Mouse (Mus musculus) adrenal gland, postnatal 36 days (tissue): Measurements from ENCODE around the gene Aldh3a2. TPM values are rescaled to one million over a fixed set of nuclear protein-coding genes. Genes with fewer than 3 reads are reported as not detected.
"Not testable (repeated sequence)": the region's sequence is repeated elsewhere in the genome, so short reads cannot be mapped to it uniquely, and the experiment has no call there.

Experiments used
- DNase-seq, 2 experiments: peaks; one replicate each; pipeline ENCODE4 v3.0.0; 2021; ENCODE audit warnings: mixed read lengths in 1 of 2
- total RNA-seq, 2 experiments: library from RNA; stranded (reverse); gene quantifications; 2 replicates each; pipeline ENCODE4 v1.2.3; 2021

Aldh3a2 gene
- total RNA-seq, 2 experiments from 2014 or later: 46.1 to 63.7 TPM

GRCm38 (mm10) chr11:61215936-61216335 lies 51.3 kb downstream of the Aldh3a2 start:
- no peak for DNase-seq

- DNase-seq: peak in 1 of 2 experiments; percentile 17
Measured at GRCm38 (mm10) chr11:61212102-61212501, 55.2 kb downstream of the Aldh3a2 start.

GRCm38 (mm10) chr11:61208316-61208715 lies 58.9 kb downstream of the Aldh3a2 start:
- DNase-seq: no peak

GRCm38 (mm10) chr11:61207487-61208246 lies 59.6 kb downstream of the Aldh3a2 start, which contains the start of gene Aldh3a1:
Aldh3a1 (plus strand) TSS chr11:61207537.
- DNase-seq: no peak

DNA sequence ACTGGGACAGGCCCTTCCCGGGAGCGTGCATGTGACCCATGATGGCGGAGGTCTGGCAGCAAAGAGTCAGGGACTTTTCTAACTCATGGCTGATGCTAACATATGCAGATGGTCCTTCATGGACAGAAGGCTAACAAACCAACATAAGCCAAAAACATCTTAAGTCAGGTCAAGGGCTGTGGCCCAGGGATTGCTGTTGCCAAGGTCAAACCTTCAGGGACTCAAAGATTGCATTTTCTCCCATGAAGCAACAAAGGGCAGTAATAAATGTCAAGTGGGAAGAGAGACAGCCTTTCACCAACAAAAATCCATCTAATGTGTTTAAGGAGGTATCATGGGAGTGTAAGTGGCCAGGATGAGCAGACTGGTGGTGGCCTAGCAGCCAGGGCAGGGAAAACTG lies 61.1 kb downstream of the Aldh3a2 start:
- peak in 1 of 2 experiments; percentile 17 for DNase-seq

DNA sequence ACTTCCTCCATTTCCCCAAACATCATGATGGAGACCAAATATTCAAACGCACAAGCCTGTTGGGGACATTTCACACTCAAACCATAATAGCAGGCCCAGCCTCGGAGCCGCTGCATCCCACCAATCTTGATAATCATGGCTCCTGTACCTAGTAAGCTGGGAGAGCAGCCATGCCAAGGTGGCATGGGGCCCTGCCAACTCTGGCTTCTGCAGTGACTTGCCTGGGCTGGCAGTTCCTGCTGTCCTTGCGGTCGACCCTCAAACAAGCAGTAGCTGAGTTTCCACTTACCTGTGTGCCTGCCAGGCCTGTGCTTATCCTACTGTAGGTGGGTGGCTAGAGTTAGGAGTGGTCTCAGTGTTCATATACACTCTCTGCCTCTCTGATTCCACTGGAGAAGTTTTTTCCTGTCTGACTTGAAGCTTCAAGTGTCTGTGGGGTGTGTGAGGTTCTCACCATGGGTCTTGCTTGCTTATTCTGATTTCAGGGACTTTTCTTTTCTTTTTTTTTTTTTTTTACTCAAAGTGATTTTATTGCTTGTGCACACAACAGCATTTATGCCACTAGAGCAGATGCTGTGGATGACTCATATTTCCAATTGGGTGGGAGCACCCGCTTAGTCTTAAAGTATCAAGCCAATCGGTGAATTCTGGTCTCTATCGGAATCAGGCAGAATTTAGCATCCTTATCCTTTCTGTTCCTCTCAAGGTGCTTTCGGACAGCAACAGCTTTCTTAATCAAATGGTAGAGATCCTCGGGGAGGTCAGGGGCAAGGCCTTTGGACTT lies 61.9 kb downstream of the Aldh3a2 start:
- DNase-seq: peak in 1 of 2 experiments; percentile 22

GRCm38 (mm10) chr11:61202810-61203209 lies 64.5 kb downstream of the Aldh3a2 start:
- no peak for DNase-seq

DNA sequence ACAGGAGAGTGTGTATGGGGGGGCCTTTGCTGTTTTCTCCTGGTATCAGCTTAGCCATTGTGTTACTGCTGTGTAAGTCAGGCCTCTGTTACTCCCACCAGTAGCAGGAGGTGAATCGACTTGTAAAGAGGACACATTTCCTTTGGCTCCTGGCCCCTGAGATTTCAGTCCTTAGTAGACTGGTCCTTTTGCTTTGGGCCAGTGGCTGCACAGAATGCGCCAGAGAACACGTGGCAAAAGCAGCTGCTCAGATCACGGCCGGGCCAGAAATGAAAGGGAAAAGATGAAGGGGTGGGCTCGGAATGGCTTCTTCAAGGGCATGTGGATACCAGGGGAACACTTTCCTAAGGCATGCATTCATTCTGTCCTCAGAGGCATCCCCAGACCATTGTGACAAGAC lies 65.1 kb downstream of the Aldh3a2 start:
- no peak for DNase-seq

GRCm38 (mm10) chr11:61199620-61200362 lies 67.5 kb downstream of the Aldh3a2 start:
- DNase-seq: no peak

GRCm38 (mm10) chr11:61197935-61198334 lies 69.3 kb downstream of the Aldh3a2 start:
- no peak for DNase-seq

- no peak for DNase-seq
Measured at GRCm38 (mm10) chr11:61196616-61197353, 70.5 kb downstream of the Aldh3a2 start.

DNA sequence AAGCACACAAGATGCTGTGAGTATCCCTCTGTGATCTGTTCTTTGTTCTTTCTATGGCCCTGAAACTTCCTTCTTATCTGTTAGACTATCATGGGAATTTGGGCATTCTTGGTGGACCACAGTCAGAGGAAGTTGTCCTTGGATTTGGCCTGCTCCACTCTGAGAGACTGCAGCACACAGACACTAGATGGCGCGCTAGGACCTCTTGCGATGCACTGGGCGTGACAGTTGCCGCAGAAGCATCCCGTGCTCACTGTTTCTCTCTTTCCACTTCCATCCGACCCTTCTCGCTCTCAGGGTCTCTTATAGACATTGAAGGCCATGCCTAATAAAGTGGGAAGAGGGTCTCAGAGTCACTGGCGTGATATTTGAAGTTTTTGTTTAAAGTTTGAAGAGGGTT lies 73.9 kb downstream of the Aldh3a2 start:
- DNase-seq: peak; percentile 86 to 87

DNA sequence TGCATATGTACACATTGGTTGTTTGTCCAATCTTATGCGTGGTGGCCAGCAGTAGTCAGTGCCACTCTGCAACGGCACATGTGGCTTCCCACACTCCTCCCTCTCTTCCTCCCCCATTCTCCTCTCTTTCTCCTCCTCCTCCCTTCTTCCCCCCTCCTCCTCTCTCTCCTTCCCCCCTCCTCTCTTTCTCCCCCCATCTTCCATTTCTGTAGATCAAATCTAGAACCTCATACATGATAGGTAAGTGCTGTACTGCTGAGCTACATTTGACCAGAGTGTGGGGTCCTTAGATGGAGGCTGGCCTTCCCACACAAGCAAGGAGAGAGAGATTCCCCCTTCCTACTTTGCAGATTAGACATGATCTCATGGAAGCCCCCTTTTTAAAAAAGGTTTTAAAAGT lies 74.5 kb downstream of the Aldh3a2 start:
- DNase-seq: no peak

GRCm38 (mm10) chr11:61192123-61192522 lies 75.1 kb downstream of the Aldh3a2 start:
- not testable (repeated sequence) for DNase-seq

DNA sequence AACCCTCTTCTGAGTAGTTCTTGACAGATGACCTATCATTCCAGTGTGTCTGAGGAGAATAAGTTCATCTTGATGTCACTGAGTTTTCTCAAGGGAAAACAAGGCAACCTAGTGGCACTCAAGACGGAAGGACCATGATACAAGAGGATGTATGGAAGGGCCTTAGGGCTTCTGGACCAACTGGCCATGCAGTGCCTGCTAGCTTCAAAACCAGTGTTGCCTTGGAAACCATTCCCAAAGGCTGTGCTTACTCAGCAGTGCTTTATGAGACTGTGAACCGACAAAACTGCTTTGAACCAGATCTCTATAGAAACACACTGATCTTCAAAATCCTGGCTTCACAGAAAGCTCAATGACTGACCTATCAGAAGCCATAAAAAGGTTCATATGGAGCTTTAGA lies 76.5 kb downstream of the Aldh3a2 start:
- no peak for DNase-seq

DNA sequence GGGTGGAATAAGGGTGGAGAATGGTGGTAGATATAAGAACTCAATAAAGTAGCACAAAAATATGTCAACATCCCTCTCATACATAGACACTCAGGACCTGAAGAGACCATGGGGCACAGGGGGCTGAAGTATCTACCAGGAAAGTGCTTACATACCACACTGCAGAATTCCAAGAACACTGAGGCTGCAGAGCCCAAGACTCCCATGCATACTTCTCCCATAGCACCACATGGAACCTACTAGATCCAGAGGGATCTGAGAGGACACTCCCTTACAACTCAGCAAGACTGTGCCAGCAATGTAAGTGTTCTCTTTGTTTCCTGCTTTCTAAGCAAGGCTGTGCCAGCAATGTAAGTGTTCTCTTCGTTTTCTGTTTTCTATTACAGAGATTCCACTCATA lies 83.4 kb downstream of the Aldh3a2 start:
- DNase-seq: no peak

- no peak for DNase-seq
Measured at GRCm38 (mm10) chr11:61181624-61182023, 85.6 kb downstream of the Aldh3a2 start.

DNA sequence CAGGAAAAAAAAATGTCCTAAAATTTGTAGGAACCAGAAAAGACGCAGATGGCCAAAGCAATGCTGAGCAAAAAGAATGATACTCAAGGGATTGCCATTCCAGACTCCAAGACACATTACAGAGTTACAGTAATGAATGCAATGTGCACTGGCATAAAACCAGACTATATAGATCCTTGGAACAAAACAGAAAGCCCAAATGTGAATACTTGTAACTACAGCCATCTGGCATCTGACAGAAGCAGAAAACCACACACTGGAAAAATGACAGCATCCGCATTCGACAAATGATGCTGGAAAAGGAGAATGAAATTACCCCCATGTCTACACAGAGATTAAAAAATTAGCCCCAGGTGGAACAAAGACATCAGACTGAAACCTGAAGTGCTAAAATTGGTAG lies 86.9 kb downstream of the Aldh3a2 start:
- no peak for DNase-seq

DNA sequence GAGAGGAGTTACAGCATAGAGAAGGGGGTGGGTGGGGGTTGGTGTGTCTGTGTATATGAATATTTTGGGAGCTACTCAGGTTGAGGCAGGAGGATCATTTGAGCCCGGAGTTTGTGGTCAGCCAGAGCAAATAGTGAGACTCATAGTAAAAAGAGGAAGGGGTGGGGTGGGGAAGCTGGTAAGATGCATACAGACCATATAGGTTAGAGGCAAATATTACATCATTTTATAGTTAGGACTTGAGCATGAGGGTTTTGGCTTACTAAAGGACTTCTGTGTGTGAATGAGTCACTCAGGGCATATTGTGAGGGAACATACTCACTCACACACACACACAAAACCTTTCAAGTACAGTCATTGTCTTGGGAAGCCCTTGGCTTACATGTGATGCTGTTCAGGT lies 90.9 kb downstream of the Aldh3a2 start:
- DNase-seq: no peak

GRCm38 (mm10) chr11:61175778-61176177 lies 91.5 kb downstream of the Aldh3a2 start:
- DNase-seq: no peak

DNA sequence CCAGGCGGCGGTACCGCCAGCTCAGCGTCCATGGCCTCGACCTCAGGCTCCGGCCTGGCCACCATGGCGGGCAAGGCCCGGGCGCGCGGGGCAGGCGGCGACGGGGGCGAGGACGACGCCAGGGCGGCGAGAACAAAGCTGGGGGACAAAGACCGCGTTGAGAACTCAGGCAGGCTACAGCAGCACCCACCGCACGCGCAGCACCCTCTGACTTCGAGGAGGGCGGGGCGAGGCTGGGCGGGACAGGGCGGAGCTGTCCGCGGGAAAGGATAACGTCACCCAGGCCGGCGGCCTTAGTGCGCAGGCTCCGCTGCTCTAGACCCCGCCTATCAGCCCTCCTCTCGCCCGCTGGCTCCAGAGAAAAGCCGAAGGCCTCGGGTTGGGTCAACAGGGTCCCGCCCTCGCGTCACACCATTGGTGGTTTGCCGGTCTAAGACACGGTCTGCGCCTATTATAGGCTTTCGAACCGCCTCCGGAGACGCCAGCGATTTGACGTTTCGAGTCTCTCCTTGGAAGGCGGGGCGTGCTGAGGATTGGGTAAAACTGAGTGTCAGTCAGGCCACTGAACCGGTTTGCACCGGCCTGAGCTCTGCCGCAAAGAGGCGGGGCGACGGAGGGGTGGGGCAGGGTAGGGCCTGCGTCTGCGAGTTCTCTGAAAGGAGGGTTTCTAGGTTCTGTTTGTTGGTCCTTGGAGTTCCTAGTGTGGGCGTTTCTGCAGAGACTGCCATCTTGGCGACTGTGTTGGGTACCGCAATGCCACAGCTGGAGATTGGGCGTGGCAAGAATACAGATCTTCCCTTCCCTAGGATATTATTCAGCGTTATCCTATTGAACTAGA lies 92.2 kb downstream of the Aldh3a2 start, which contains the start of gene Usp22:
TSS of gene Usp22 (minus strand) at position 235 of the 838 bp plus-strand sequence.
- DNase-seq: peak; percentile 99 to 100
